Mouse (Mus musculus): ENCODE results near the gene Usp29. TPM values are rescaled to one million over a fixed set of nuclear protein-coding genes. Genes with fewer than 3 reads are reported as not detected.

Usp29 gene
- polyA plus RNA-seq, 1 experiment from 2014 or later, result 41.5 TPM

- Histone ChIP-seq H3K4me2 (ENCODE audit: low read depth, low read length) (no peak overlapping the region), H3K9ac (replicated peaks; ENCODE audit: low read depth, low read length) (no peak overlapping the region), H3K9me3 (ENCODE audit: control insufficient read depth, low read length) (no peaks in the 10 kb centered on the region), H3K36me3 (ENCODE audit: control insufficient read depth, insufficient read depth, low read length) (no peaks in the 10 kb centered on the region), H3K27me3 (ENCODE audit: control insufficient read depth, insufficient read depth, low read length) (no peaks in the 10 kb centered on the region), H3K27ac (ENCODE audit: low read depth, low read length) (no peak overlapping the region), H3K4me3 (ENCODE audit: low read depth, low read length) (no peak overlapping the region), H3K4me1 (ENCODE audit: control insufficient read depth, insufficient read depth, low read length) (no peaks in the 10 kb centered on the region)
- 61% methylated on average over 4 of the region's 4 CpGs for WGBS
- no peak; the same call in 1 of the 2 replicates for ATAC-seq (ENCODE audit: low read depth)
Observed at GRCm38 (mm10) chr7:6777689-6778088, 47.3 kb downstream of the Usp29 start.

- H3K27ac ChIP-seq (ENCODE audit: low read depth, low read length), result no peak overlapping the region
- H3K4me1 ChIP-seq (ENCODE audit: control insufficient read depth, insufficient read depth, low read length), result 0 out of 2 replicates have a peak, but pooled peaks cover 2% of the 10 kb centered on the region
- H3K4me3 ChIP-seq (ENCODE audit: low read depth, low read length), result no peak overlapping the region
- H3K9me3 ChIP-seq (ENCODE audit: control insufficient read depth, low read length), result no peaks in the 10 kb centered on the region
- no peaks in the 10 kb centered on the region for H3K36me3 ChIP-seq (ENCODE audit: control insufficient read depth, insufficient read depth, low read length)
- no peaks in the 10 kb centered on the region for H3K27me3 ChIP-seq (ENCODE audit: control insufficient read depth, insufficient read depth, low read length)
- 89% methylated on average over 5 of the region's 5 CpGs for WGBS
- no peak overlapping the region for H3K9ac ChIP-seq (replicated peaks; ENCODE audit: low read depth, low read length)
- no peak for ATAC-seq (ENCODE audit: low read depth)
- no peak overlapping the region for H3K4me2 ChIP-seq (ENCODE audit: low read depth, low read length)
Observed at GRCm38 (mm10) chr7:6779172-6779571, 48.8 kb downstream of the Usp29 start.

DNA sequence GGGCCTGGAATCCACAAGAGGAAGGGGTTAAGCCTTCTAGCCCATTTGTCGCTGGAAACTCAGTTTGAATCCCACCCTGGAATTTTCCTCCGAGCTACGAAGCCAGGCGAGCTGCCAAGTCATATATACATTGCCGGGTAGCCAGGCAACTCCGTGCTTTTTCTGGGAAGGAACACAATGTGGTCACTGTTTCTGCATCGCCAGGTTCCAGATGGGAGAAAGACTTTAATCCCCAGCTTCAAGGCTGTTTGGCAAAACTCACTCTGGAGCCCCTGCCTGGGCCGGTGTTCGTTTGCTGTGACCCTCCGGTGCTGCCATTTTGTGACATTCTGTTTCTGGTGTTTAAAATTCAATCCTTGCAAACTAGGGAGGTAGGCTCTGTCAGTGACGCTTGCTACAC lies 51.2 kb downstream of the Usp29 start:
- H3K36me3 ChIP-seq (ENCODE audit: control insufficient read depth, insufficient read depth, low read length), result no peaks in the 10 kb centered on the region
- H3K9ac ChIP-seq (replicated peaks; ENCODE audit: low read depth, low read length), result no peak overlapping the region
- peaks cover 7% of the 10 kb centered on the region; the same call in 1 of the 2 replicates for H3K4me1 ChIP-seq (ENCODE audit: control insufficient read depth, insufficient read depth, low read length)
- 40% methylated on average over 11 of the region's 11 CpGs for WGBS
- no peak for ATAC-seq (ENCODE audit: low read depth)
- peak overlapping the region; percentile 45 for H3K27ac ChIP-seq (ENCODE audit: low read depth, low read length)
- H3K4me2 ChIP-seq (ENCODE audit: low read depth, low read length), result no peak overlapping the region
- no peaks in the 10 kb centered on the region for H3K9me3 ChIP-seq (ENCODE audit: control insufficient read depth, low read length)
- no peak overlapping the region for H3K4me3 ChIP-seq (ENCODE audit: low read depth, low read length)
- no peaks in the 10 kb centered on the region for H3K27me3 ChIP-seq (ENCODE audit: control insufficient read depth, insufficient read depth, low read length)

GRCm38 (mm10) chr7:6784340-6785073 lies 54.1 kb downstream of the Usp29 start:
- H3K4me1 ChIP-seq (ENCODE audit: control insufficient read depth, insufficient read depth, low read length), result peaks cover 7% of the 10 kb centered on the region; the same call in 1 of the 2 replicates
- H3K4me2 ChIP-seq (ENCODE audit: low read depth, low read length), result no peak overlapping the region
- 4% methylated on average over 8 of the region's 8 CpGs for WGBS
- no peak overlapping the region for H3K27ac ChIP-seq (ENCODE audit: low read depth, low read length)
- peak; percentile 41; the same call in 1 of the 2 replicates for ATAC-seq (ENCODE audit: low read depth)
- no peaks in the 10 kb centered on the region for H3K27me3 ChIP-seq (ENCODE audit: control insufficient read depth, insufficient read depth, low read length)
- H3K9me3 ChIP-seq (ENCODE audit: control insufficient read depth, low read length), result no peaks in the 10 kb centered on the region
- no peak overlapping the region for H3K4me3 ChIP-seq (ENCODE audit: low read depth, low read length)
- H3K36me3 ChIP-seq (ENCODE audit: control insufficient read depth, insufficient read depth, low read length), result no peaks in the 10 kb centered on the region
- H3K9ac ChIP-seq (replicated peaks; ENCODE audit: low read depth, low read length), result no peak overlapping the region

DNA sequence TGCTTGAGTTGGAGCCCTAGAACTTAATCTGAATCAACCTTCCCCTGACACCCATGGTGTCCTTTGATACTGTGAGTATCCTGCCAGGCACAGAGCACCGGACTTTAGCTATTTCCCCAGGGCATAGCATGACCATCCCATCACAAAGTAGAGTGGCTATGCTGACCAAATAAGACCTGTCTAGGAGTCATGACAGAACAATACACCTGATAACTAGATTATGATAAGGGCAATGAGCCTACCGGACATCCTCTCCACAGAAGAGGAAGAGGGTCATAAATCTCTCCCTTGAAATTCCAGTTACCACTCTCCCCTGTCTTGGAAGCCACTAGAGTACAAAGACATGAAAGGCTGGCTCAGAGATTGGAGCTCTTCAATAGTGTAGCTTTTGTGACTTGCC lies 56.6 kb downstream of the Usp29 start:
- no peak for ATAC-seq (ENCODE audit: low read depth)
- Histone ChIP-seq H3K4me3 (ENCODE audit: low read depth, low read length) (no peak overlapping the region), H3K36me3 (ENCODE audit: control insufficient read depth, insufficient read depth, low read length) (no peaks in the 10 kb centered on the region), H3K4me1 (ENCODE audit: control insufficient read depth, insufficient read depth, low read length) (peaks cover 7% of the 10 kb centered on the region; the same call in 1 of the 2 replicates), H3K9me3 (ENCODE audit: control insufficient read depth, low read length) (no peaks in the 10 kb centered on the region), H3K27me3 (ENCODE audit: control insufficient read depth, insufficient read depth, low read length) (no peaks in the 10 kb centered on the region), H3K27ac (ENCODE audit: low read depth, low read length) (no peak overlapping the region), H3K4me2 (ENCODE audit: low read depth, low read length) (no peak overlapping the region), H3K9ac (replicated peaks; ENCODE audit: low read depth, low read length) (no peak overlapping the region)
- WGBS, result 65% methylated on average over 2 of the region's 2 CpGs

GRCm38 (mm10) chr7:6788101-6788500 lies 57.7 kb downstream of the Usp29 start:
- 90% methylated on average over 2 of the region's 2 CpGs for WGBS
- Histone ChIP-seq H3K9ac (replicated peaks; ENCODE audit: low read depth, low read length) (no peak overlapping the region), H3K4me1 (ENCODE audit: control insufficient read depth, insufficient read depth, low read length) (peaks cover 7% of the 10 kb centered on the region; the same call in 1 of the 2 replicates), H3K27me3 (ENCODE audit: control insufficient read depth, insufficient read depth, low read length) (no peaks in the 10 kb centered on the region), H3K9me3 (ENCODE audit: control insufficient read depth, low read length) (no peaks in the 10 kb centered on the region), H3K4me2 (ENCODE audit: low read depth, low read length) (no peak overlapping the region), H3K27ac (ENCODE audit: low read depth, low read length) (no peak overlapping the region), H3K4me3 (ENCODE audit: low read depth, low read length) (no peak overlapping the region), H3K36me3 (ENCODE audit: control insufficient read depth, insufficient read depth, low read length) (no peaks in the 10 kb centered on the region)
- no peak for ATAC-seq (ENCODE audit: low read depth)

- H3K4me3 ChIP-seq (ENCODE audit: low read depth, low read length), result no peak overlapping the region
- no peaks in the 10 kb centered on the region for H3K4me1 ChIP-seq (ENCODE audit: control insufficient read depth, insufficient read depth, low read length)
- ATAC-seq (ENCODE audit: low read depth), result no peak
- WGBS, result 88% methylated on average over 9 of the region's 9 CpGs
- H3K27ac ChIP-seq (ENCODE audit: low read depth, low read length), result no peak overlapping the region
- no peaks in the 10 kb centered on the region for H3K36me3 ChIP-seq (ENCODE audit: control insufficient read depth, insufficient read depth, low read length)
- H3K9ac ChIP-seq (replicated peaks; ENCODE audit: low read depth, low read length), result no peak overlapping the region
- no peak overlapping the region for H3K4me2 ChIP-seq (ENCODE audit: low read depth, low read length)
- H3K27me3 ChIP-seq (ENCODE audit: control insufficient read depth, insufficient read depth, low read length), result no peaks in the 10 kb centered on the region
- H3K9me3 ChIP-seq (ENCODE audit: control insufficient read depth, low read length), result no peaks in the 10 kb centered on the region
Observed at GRCm38 (mm10) chr7:6791286-6792065, 61.1 kb downstream of the Usp29 start.

DNA sequence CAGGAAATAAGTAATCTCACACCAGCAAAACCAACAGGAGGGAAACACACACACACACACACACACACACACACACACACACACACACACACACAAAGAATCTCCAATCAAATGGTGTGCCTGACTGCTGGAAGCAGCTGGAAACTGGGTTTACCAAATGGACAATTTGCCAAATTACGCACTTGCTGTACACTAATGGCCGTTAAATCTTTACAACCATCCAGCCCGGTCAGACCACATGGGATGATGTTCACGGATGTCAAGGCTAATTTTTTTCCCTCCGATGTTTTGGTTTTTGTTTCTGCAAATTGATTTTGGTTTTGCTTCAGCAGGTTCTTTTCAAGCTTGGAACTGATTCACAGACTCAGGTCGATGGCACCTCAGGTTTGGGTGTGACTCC lies 62.9 kb downstream of the Usp29 start:
- Histone ChIP-seq H3K27me3 (ENCODE audit: control insufficient read depth, insufficient read depth, low read length) (no peaks in the 10 kb centered on the region), H3K9me3 (ENCODE audit: control insufficient read depth, low read length) (no peaks in the 10 kb centered on the region), H3K4me3 (ENCODE audit: low read depth, low read length) (no peak overlapping the region), H3K27ac (ENCODE audit: low read depth, low read length) (no peak overlapping the region), H3K9ac (replicated peaks; ENCODE audit: low read depth, low read length) (no peak overlapping the region), H3K4me2 (ENCODE audit: low read depth, low read length) (no peak overlapping the region), H3K4me1 (ENCODE audit: control insufficient read depth, insufficient read depth, low read length) (no peaks in the 10 kb centered on the region), H3K36me3 (ENCODE audit: control insufficient read depth, insufficient read depth, low read length) (no peaks in the 10 kb centered on the region)
- no peak for ATAC-seq (ENCODE audit: low read depth)
- WGBS, result 56% methylated on average over 6 of the region's 6 CpGs

- Histone ChIP-seq H3K9ac (replicated peaks; ENCODE audit: low read depth, low read length) (no peak overlapping the region), H3K27me3 (ENCODE audit: control insufficient read depth, insufficient read depth, low read length) (no peaks in the 10 kb centered on the region), H3K4me2 (ENCODE audit: low read depth, low read length) (no peak overlapping the region), H3K9me3 (ENCODE audit: control insufficient read depth, low read length) (no peaks in the 10 kb centered on the region), H3K4me3 (ENCODE audit: low read depth, low read length) (no peak overlapping the region), H3K27ac (ENCODE audit: low read depth, low read length) (no peak overlapping the region), H3K36me3 (ENCODE audit: control insufficient read depth, insufficient read depth, low read length) (no peaks in the 10 kb centered on the region), H3K4me1 (ENCODE audit: control insufficient read depth, insufficient read depth, low read length) (no peaks in the 10 kb centered on the region)
- no peak for ATAC-seq (ENCODE audit: low read depth)
- WGBS, result 65% methylated on average over 3 of the region's 3 CpGs
Observed at GRCm38 (mm10) chr7:6793811-6794210, 63.4 kb downstream of the Usp29 start.
